Mouse (Mus musculus) liver, postnatal 0 days (tissue): ENCODE results near the gene Stx1b.

ENCODE experiments used
- CTCF ChIP-seq: sonication (generic); IDR thresholded peaks from 2 replicates; pipeline ENCODE4 v1.5.1; 2016; ENCODE audit warnings: antibody characterized with exemption, low read depth
- EP300 ChIP-seq: IDR thresholded peaks from 2 replicates; pipeline ENCODE4 v1.6.1; 2016; ENCODE audit warnings: antibody characterized with exemption, low read depth, mild to moderate bottlenecking

DNA sequence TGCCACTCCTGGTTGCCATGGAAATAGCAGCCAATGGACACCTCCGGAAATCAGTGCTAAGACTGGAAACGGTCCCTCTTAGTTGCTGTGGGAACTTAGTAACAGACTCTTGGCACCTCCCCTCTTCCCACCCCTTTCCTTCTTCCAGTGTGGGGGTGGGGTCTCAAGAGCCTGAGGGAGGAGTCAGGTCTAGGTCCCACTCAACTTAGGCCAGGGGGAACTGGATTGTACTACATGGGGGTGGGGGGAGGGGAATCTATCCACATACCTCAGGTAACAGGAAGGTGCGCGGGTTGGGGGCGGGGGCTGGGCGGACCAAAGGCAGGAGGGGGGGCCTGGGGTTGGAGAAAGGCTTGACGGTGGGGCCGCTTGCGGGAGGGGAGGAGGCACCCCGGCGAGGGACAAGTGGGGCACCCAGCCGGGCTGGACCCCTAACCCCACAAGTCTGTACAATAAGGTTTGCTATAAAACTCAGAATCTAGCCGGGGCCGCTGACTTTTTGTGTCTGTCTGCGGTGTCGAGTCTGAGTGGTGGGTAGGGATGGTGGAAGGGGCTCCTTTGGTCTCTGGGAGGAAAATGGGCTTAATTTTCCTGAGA lies 55.3 kb downstream of the Stx1b start:
- TF ChIP-seq CTCF (no peak), EP300 (no peak)
